Mouse (Mus musculus) hindbrain, embryonic 16.5 days (tissue): Measurements from ENCODE around the gene Thegl. TPM values are rescaled to one million over a fixed set of nuclear protein-coding genes. Genes with fewer than 3 reads are reported as not detected.

Experiments
- ATAC-seq: fragments of 200-750 bp; cut with Nextera tagmentation; 2 replicates; pipeline ENCODE4 v1.8.0; 2017; ENCODE audit warnings: moderate TSS enrichment, moderate library complexity
- H3K27ac ChIP-seq: fragments of 300-500 bp; sonication (generic); 2 replicates; pipeline ENCODE4 v1.5.1; 2014; ENCODE audit warnings: low read depth, mild to moderate bottlenecking, control low read depth, low read length, moderate library complexity
- H3K27me3 ChIP-seq: fragments of 300-500 bp; sonication (generic); replicated peaks from 2 replicates; pipeline ENCODE4 v1.6.1; 2014; ENCODE audit warnings: low read length; ENCODE audit not compliant: control insufficient read depth, insufficient read depth
- H3K36me3 ChIP-seq: fragments of 300-500 bp; sonication (generic); 2 replicates; pipeline ENCODE4 v1.6.1; 2014; ENCODE audit warnings: mild to moderate bottlenecking, low read length, moderate library complexity, mixed read lengths; ENCODE audit not compliant: control insufficient read depth, insufficient read depth
- H3K4me1 ChIP-seq: fragments of 300-500 bp; sonication (generic); 2 replicates; pipeline ENCODE4 v1.6.1; 2014; ENCODE audit warnings: low read depth, low read length; ENCODE audit not compliant: control insufficient read depth, insufficient read depth
- H3K4me2 ChIP-seq: fragments of 300-500 bp; sonication (generic); 2 replicates; pipeline ENCODE4 v1.6.1; 2014; ENCODE audit warnings: mild to moderate bottlenecking, low read length, control low read depth, moderate library complexity
- H3K4me3 ChIP-seq: fragments of 300-500 bp; sonication (generic); 2 replicates; pipeline ENCODE4 v1.5.1; 2014; ENCODE audit warnings: mild to moderate bottlenecking, low read length, control low read depth, moderate library complexity
- H3K9ac ChIP-seq: fragments of 300-500 bp; sonication (generic); 2 replicates; pipeline ENCODE4 v1.6.1; 2014; ENCODE audit warnings: low read depth, mild to moderate bottlenecking, control low read depth, low read length, moderate library complexity
- H3K9me3 ChIP-seq: fragments of 300-500 bp; sonication (generic); 2 replicates; pipeline ENCODE4 v1.6.1; 2014; ENCODE audit warnings: mild to moderate bottlenecking, low read length, moderate library complexity; ENCODE audit not compliant: control insufficient read depth
- WGBS: fragments of 180-500 bp; shearing (Covaris S2); extraction: QIAGEN DNeasy Blood & Tissue Kit; methylation state at CpG from one replicate; pipeline ENCODE4 v1.1.7; 2014; 5-methylcytosine and 5-hydroxymethylcytosine counted together
- polyA plus RNA-seq: library from polyadenylated mRNA; unstranded; fragments of >200 nt; fragmentation: Nextera tagmentation; extraction: Ambion mirVana; gene quantifications from 2 replicates; pipeline ENCODE4 v1.2.1, GENCODE M21; 2015

Thegl gene
- polyA plus RNA-seq, 1 experiment from 2014 or later = 0.73 TPM

GRCm38 (mm10) chr5:77070987-77071386 lies 55.2 kb downstream of the Thegl start:
- Histone ChIP-seq H3K4me1 (no peaks in the 10 kb centered on the region), H3K27me3 (no peaks in the 10 kb centered on the region), H3K9ac (no peak overlapping the region), H3K4me3 (no peak overlapping the region), H3K9me3 (no peaks in the 10 kb centered on the region), H3K27ac (no peak overlapping the region), H3K36me3 (no peaks in the 10 kb centered on the region), H3K4me2 (no peak overlapping the region)
- ATAC-seq = no peak
- WGBS = 80% methylated on average over 2 of the region's 2 CpGs

- H3K27me3 ChIP-seq = no peaks in the 10 kb centered on the region
- no peak overlapping the region for H3K4me2 ChIP-seq
- H3K4me3 ChIP-seq = no peak overlapping the region
- ATAC-seq = no peak; the same call in 1 of the 2 replicates
- 78% methylated on average over 3 of the region's 3 CpGs for WGBS
- H3K36me3 ChIP-seq = no peaks in the 10 kb centered on the region
- H3K4me1 ChIP-seq = no peaks in the 10 kb centered on the region
- H3K9me3 ChIP-seq = no peaks in the 10 kb centered on the region
- H3K27ac ChIP-seq = no peak overlapping the region
- H3K9ac ChIP-seq = no peak overlapping the region
These were observed 55.8 kb downstream of the Thegl start for GRCm38 (mm10) chr5:77071626-77072025.

- no peak for ATAC-seq
- Histone ChIP-seq H3K4me2 (no peak overlapping the region), H3K27ac (no peak overlapping the region), H3K27me3 (no peaks in the 10 kb centered on the region), H3K4me1 (no peaks in the 10 kb centered on the region), H3K4me3 (no peak overlapping the region), H3K9me3 (no peaks in the 10 kb centered on the region), H3K36me3 (no peaks in the 10 kb centered on the region), H3K9ac (no peak overlapping the region)
- 90% methylated on average over 8 of the region's 8 CpGs for WGBS
These were observed 58.0 kb downstream of the Thegl start for GRCm38 (mm10) chr5:77073794-77074193.

GRCm38 (mm10) chr5:77074914-77075313 lies 59.1 kb downstream of the Thegl start:
- Histone ChIP-seq H3K4me3 (no peak overlapping the region), H3K4me1 (no peaks in the 10 kb centered on the region), H3K27me3 (no peaks in the 10 kb centered on the region), H3K36me3 (no peaks in the 10 kb centered on the region), H3K9me3 (no peaks in the 10 kb centered on the region), H3K4me2 (no peak overlapping the region), H3K27ac (no peak overlapping the region), H3K9ac (no peak overlapping the region)
- ATAC-seq = no peak
- WGBS = 66% methylated on average over 2 of the region's 2 CpGs

- Histone ChIP-seq H3K27ac (no peak overlapping the region), H3K4me1 (no peaks in the 10 kb centered on the region), H3K9me3 (no peaks in the 10 kb centered on the region), H3K4me2 (no peak overlapping the region), H3K9ac (no peak overlapping the region), H3K36me3 (no peaks in the 10 kb centered on the region), H3K27me3 (no peaks in the 10 kb centered on the region), H3K4me3 (no peak overlapping the region)
- 92% methylated on average over 4 of the region's 4 CpGs for WGBS
- no peak for ATAC-seq
These were observed 60.1 kb downstream of the Thegl start for GRCm38 (mm10) chr5:77075951-77076350.

GRCm38 (mm10) chr5:77080761-77081160 lies 64.9 kb downstream of the Thegl start:
- ATAC-seq = no peak
- Histone ChIP-seq H3K4me2 (no peak overlapping the region), H3K4me1 (no peaks in the 10 kb centered on the region), H3K36me3 (no peaks in the 10 kb centered on the region), H3K9ac (no peak overlapping the region), H3K27ac (no peak overlapping the region), H3K27me3 (no peaks in the 10 kb centered on the region), H3K4me3 (no peak overlapping the region), H3K9me3 (no peaks in the 10 kb centered on the region)
- WGBS = 96% methylated on average over 4 of the region's 4 CpGs

GRCm38 (mm10) chr5:77082735-77083134 lies 66.9 kb downstream of the Thegl start:
- Histone ChIP-seq H3K4me3 (no peak overlapping the region), H3K27me3 (no peaks in the 10 kb centered on the region), H3K4me2 (no peak overlapping the region), H3K9me3 (no peaks in the 10 kb centered on the region), H3K27ac (no peak overlapping the region), H3K36me3 (no peaks in the 10 kb centered on the region), H3K4me1 (no peaks in the 10 kb centered on the region), H3K9ac (no peak overlapping the region)
- ATAC-seq = no peak
- WGBS = 92% methylated on average over 7 of the region's 7 CpGs

- Histone ChIP-seq H3K4me3 (no peak overlapping the region), H3K36me3 (no peaks in the 10 kb centered on the region), H3K27me3 (no peaks in the 10 kb centered on the region), H3K4me2 (no peak overlapping the region), H3K9me3 (no peaks in the 10 kb centered on the region), H3K27ac (no peak overlapping the region), H3K9ac (no peak overlapping the region), H3K4me1 (no peaks in the 10 kb centered on the region)
- no peak for ATAC-seq
- WGBS = 88% methylated on average over 4 of the region's 4 CpGs
These were observed 68.6 kb downstream of the Thegl start for GRCm38 (mm10) chr5:77084418-77084817.

- no peak overlapping the region for H3K4me3 ChIP-seq
- H3K27me3 ChIP-seq = no peaks in the 10 kb centered on the region
- H3K9ac ChIP-seq = no peak overlapping the region
- no peak for ATAC-seq
- no peaks in the 10 kb centered on the region; the same call in 1 of the 2 replicates for H3K4me1 ChIP-seq
- no peak overlapping the region for H3K27ac ChIP-seq
- no peaks in the 10 kb centered on the region for H3K9me3 ChIP-seq
- H3K4me2 ChIP-seq = no peak overlapping the region
- 81% methylated on average over 10 of the region's 10 CpGs for WGBS
- H3K36me3 ChIP-seq = no peaks in the 10 kb centered on the region
These were observed 70.1 kb downstream of the Thegl start for GRCm38 (mm10) chr5:77085753-77086450.
